Mouse (Mus musculus): ENCODE data around the gene Pdzrn4. TPM values are rescaled to one million over a fixed set of nuclear protein-coding genes. Genes with fewer than 3 reads are reported as not detected.

The Pdzrn4 gene
- polyA plus RNA-seq, 1 experiment from 2014 or later: 13.5 TPM

- H3K36me3 ChIP-seq (ENCODE audit: control insufficient read depth, insufficient read depth, low read length): no peaks in the 10 kb centered on the region
- H3K4me1 ChIP-seq (ENCODE audit: control insufficient read depth, insufficient read depth, low read length): no peaks in the 10 kb centered on the region
- no peak overlapping the region for H3K4me2 ChIP-seq (ENCODE audit: low read length)
- no peaks in the 10 kb centered on the region for H3K9me3 ChIP-seq (replicated peaks; ENCODE audit: control insufficient read depth, low read length)
- no peak for DNase-seq (ENCODE audit: low spot score)
- 60% methylated on average over 6 of the region's 6 CpGs for WGBS
- no peak overlapping the region for H3K9ac ChIP-seq (ENCODE audit: low read length)
- no peak overlapping the region for H3K27ac ChIP-seq (ENCODE audit: low read depth, low read length)
- no peaks in the 10 kb centered on the region for H3K27me3 ChIP-seq (replicated peaks; ENCODE audit: control insufficient read depth, insufficient read depth, low read length)
- no peak overlapping the region for H3K4me3 ChIP-seq (ENCODE audit: low read depth, low read length)
- ATAC-seq: no peak
Observed at GRCm38 (mm10) chr15:92678377-92678776, 281.7 kb downstream of the Pdzrn4 start.

DNA sequence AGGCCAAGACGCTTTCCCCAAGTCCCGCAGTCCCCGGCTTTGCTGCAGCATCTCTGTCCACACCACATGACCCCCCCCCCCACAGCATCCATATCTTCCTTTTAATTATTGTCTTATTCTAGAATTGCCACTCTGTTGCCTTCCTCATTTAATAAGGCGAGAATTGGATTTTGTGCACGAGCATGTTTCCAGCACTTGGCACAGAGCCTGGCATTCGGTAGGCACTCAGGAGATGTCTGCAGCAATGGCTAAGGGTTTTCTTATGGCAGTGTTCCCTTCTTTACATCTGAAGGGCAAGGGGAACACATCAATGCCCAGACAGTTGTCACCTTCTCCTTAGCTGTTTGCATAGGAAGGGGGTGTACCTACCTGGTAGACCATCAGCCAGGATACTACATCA is 282.9 kb downstream of the Pdzrn4 start:
- ATAC-seq: no peak
- WGBS: 67% methylated on average over 6 of the region's 6 CpGs
- Histone ChIP-seq H3K4me1 (ENCODE audit: control insufficient read depth, insufficient read depth, low read length) (no peaks in the 10 kb centered on the region), H3K4me2 (ENCODE audit: low read length) (no peak overlapping the region), H3K27me3 (replicated peaks; ENCODE audit: control insufficient read depth, insufficient read depth, low read length) (no peaks in the 10 kb centered on the region), H3K9ac (ENCODE audit: low read length) (no peak overlapping the region), H3K27ac (ENCODE audit: low read depth, low read length) (no peak overlapping the region), H3K4me3 (ENCODE audit: low read depth, low read length) (no peak overlapping the region), H3K36me3 (ENCODE audit: control insufficient read depth, insufficient read depth, low read length) (no peaks in the 10 kb centered on the region), H3K9me3 (replicated peaks; ENCODE audit: control insufficient read depth, low read length) (no peaks in the 10 kb centered on the region)
- DNase-seq (ENCODE audit: low spot score): peak; percentile 67

DNA sequence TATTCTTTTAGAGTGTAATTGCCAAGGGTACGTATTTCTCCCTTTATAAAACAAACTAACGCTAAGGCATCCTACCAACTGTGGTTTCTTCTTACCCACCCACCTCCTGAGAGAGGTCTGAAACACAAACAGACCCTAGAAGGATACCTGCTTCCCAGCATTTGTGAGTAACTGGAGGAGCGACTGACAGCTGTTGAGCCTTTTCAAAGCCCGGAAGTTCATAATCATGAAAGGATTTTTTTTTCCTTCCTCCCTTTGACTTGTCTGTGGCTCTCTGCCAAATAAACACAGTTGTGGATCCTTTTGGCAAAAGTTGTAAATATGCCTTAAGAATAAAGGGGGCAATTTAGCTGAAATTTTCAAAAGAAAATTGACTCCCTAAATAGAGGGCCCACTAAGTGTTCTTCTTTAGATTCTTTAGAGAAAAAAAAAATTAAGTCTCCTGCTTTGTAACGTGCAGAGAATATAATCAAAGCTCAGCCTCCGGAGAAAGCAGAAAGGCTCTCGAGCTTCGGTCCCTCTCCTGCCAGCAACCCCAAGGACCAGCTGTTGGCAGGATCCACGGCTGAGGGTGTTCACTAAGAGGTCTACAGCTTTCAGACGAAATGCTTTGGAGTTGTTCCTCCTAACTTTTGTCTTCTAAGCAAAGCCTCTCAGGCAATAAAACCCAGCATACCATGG is 299.7 kb downstream of the Pdzrn4 start:
- H3K27me3 ChIP-seq (replicated peaks; ENCODE audit: control insufficient read depth, insufficient read depth, low read length): no peaks in the 10 kb centered on the region
- no peak overlapping the region for H3K4me3 ChIP-seq (ENCODE audit: low read depth, low read length)
- no peaks in the 10 kb centered on the region for H3K36me3 ChIP-seq (ENCODE audit: control insufficient read depth, insufficient read depth, low read length)
- H3K9ac ChIP-seq (ENCODE audit: low read length): no peak overlapping the region
- H3K27ac ChIP-seq (ENCODE audit: low read depth, low read length): peak overlapping the region; percentile 44; the same call in 1 of the 2 replicates
- peaks cover 11% of the 10 kb centered on the region for H3K4me1 ChIP-seq (ENCODE audit: control insufficient read depth, insufficient read depth, low read length)
- ATAC-seq (peak; percentile 74), DNase-seq (ENCODE audit: low spot score) (peak; percentile 76)
- WGBS: 6% methylated on average over 10 of the region's 10 CpGs
- no peak overlapping the region for H3K4me2 ChIP-seq (ENCODE audit: low read length)
- no peaks in the 10 kb centered on the region for H3K9me3 ChIP-seq (replicated peaks; ENCODE audit: control insufficient read depth, low read length)

DNA sequence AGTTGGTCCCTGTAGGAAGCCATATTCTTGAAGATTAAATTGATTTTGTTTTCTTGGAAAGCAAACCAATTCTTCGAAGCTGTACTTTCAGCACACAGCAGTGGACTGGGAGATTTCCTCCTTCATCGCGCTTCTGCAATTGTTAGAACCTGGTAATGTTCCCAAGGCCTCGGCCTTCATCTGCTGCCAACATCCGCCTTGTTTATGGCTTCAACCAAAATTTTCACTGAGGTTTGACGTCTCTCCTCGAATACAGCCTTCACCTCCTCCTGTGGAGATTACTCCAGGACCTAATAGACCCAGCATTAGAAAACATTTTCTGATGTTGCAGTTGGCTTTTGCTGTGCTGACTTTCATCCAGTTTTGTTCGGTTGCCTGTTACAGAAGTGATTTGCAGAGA is 307.5 kb downstream of the Pdzrn4 start:
- DNase-seq (ENCODE audit: low spot score): peak; percentile 37
- H3K9me3 ChIP-seq (replicated peaks; ENCODE audit: control insufficient read depth, low read length): no peaks in the 10 kb centered on the region

GRCm38 (mm10) chr15:92738676-92739075 is 342.0 kb downstream of the Pdzrn4 start:
- DNase-seq (ENCODE audit: low spot score) (no peak), ATAC-seq (no peak)
- Histone ChIP-seq H3K4me3 (ENCODE audit: low read depth, low read length) (no peak overlapping the region), H3K9ac (ENCODE audit: low read length) (no peak overlapping the region), H3K27me3 (replicated peaks; ENCODE audit: control insufficient read depth, insufficient read depth, low read length) (no peaks in the 10 kb centered on the region), H3K27ac (ENCODE audit: low read depth, low read length) (no peak overlapping the region), H3K4me2 (ENCODE audit: low read length) (no peak overlapping the region), H3K36me3 (ENCODE audit: control insufficient read depth, insufficient read depth, low read length) (no peaks in the 10 kb centered on the region), H3K9me3 (replicated peaks; ENCODE audit: control insufficient read depth, low read length) (no peaks in the 10 kb centered on the region), H3K4me1 (ENCODE audit: control insufficient read depth, insufficient read depth, low read length) (peaks cover 4% of the 10 kb centered on the region; the same call in 1 of the 2 replicates)
- WGBS: 83% methylated on average over 2 of the region's 2 CpGs

More for the DNA sequence above, 307.5 kb downstream of the Pdzrn4 start:
- no peak overlapping the region for H3K9ac ChIP-seq (ENCODE audit: low read length)
- H3K4me3 ChIP-seq (ENCODE audit: low read depth, low read length): no peak overlapping the region
- H3K4me2 ChIP-seq (ENCODE audit: low read length): no peak overlapping the region
- no peak overlapping the region for H3K27ac ChIP-seq (ENCODE audit: low read depth, low read length)
- H3K4me1 ChIP-seq (ENCODE audit: control insufficient read depth, insufficient read depth, low read length): 0 out of 2 replicates have a peak, but pooled peaks cover 3% of the 10 kb centered on the region
- ATAC-seq: no peak
- no peaks in the 10 kb centered on the region for H3K27me3 ChIP-seq (replicated peaks; ENCODE audit: control insufficient read depth, insufficient read depth, low read length)
- WGBS: 38% methylated on average over 8 of the region's 8 CpGs
- H3K36me3 ChIP-seq (ENCODE audit: control insufficient read depth, insufficient read depth, low read length): no peaks in the 10 kb centered on the region

- Histone ChIP-seq H3K9me3 (replicated peaks; ENCODE audit: control insufficient read depth, low read length) (no peaks in the 10 kb centered on the region), H3K4me1 (ENCODE audit: control insufficient read depth, insufficient read depth, low read length) (peaks cover 11% of the 10 kb centered on the region; the same call in 1 of the 2 replicates), H3K27ac (ENCODE audit: low read depth, low read length) (no peak overlapping the region), H3K36me3 (ENCODE audit: control insufficient read depth, insufficient read depth, low read length) (no peaks in the 10 kb centered on the region), H3K4me3 (ENCODE audit: low read depth, low read length) (no peak overlapping the region), H3K27me3 (replicated peaks; ENCODE audit: control insufficient read depth, insufficient read depth, low read length) (no peaks in the 10 kb centered on the region), H3K4me2 (ENCODE audit: low read length) (no peak overlapping the region), H3K9ac (ENCODE audit: low read length) (no peak overlapping the region)
- WGBS: 89% methylated on average over 4 of the region's 4 CpGs
- ATAC-seq (no peak), DNase-seq (ENCODE audit: low spot score) (no peak)
Observed at GRCm38 (mm10) chr15:92739887-92740286, 343.2 kb downstream of the Pdzrn4 start.

GRCm38 (mm10) chr15:92743624-92744023 is 346.9 kb downstream of the Pdzrn4 start:
- ATAC-seq (peak; percentile 94), DNase-seq (ENCODE audit: low spot score) (peak; percentile 95)
- Histone ChIP-seq H3K27ac (ENCODE audit: low read depth, low read length) (no peak overlapping the region; the same call in 1 of the 2 replicates), H3K36me3 (ENCODE audit: control insufficient read depth, insufficient read depth, low read length) (no peaks in the 10 kb centered on the region), H3K27me3 (replicated peaks; ENCODE audit: control insufficient read depth, insufficient read depth, low read length) (no peaks in the 10 kb centered on the region), H3K4me1 (ENCODE audit: control insufficient read depth, insufficient read depth, low read length) (peaks cover 11% of the 10 kb centered on the region; the same call in 1 of the 2 replicates), H3K9ac (ENCODE audit: low read length) (no peak overlapping the region), H3K9me3 (replicated peaks; ENCODE audit: control insufficient read depth, low read length) (no peaks in the 10 kb centered on the region), H3K4me3 (ENCODE audit: low read depth, low read length) (no peak overlapping the region), H3K4me2 (ENCODE audit: low read length) (no peak overlapping the region)
- 11% methylated on average over 6 of the region's 6 CpGs for WGBS

DNA sequence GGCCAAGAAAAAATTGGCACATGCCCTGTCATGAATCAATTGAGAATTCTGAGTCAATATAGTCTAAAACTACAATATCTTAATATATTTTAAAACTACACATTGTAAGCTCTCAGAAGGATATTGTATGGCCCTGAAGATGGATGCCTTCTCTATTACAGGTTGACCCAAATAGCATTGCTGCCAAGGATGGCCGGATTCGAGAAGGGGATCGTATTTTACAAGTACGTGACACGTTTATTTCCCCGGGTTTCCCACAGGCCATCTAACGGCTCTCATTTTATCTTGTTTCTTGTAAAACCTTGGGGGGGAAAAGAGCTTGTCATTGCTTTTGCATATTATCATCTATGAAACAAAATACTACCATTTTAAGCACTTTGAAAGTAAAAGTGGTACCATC is 349.4 kb downstream of the Pdzrn4 start:
- Histone ChIP-seq H3K9ac (ENCODE audit: low read length) (no peak overlapping the region), H3K4me2 (ENCODE audit: low read length) (no peak overlapping the region), H3K4me1 (ENCODE audit: control insufficient read depth, insufficient read depth, low read length) (peaks cover 11% of the 10 kb centered on the region; the same call in 1 of the 2 replicates), H3K36me3 (ENCODE audit: control insufficient read depth, insufficient read depth, low read length) (no peaks in the 10 kb centered on the region), H3K27ac (ENCODE audit: low read depth, low read length) (no peak overlapping the region), H3K4me3 (ENCODE audit: low read depth, low read length) (no peak overlapping the region), H3K27me3 (replicated peaks; ENCODE audit: control insufficient read depth, insufficient read depth, low read length) (no peaks in the 10 kb centered on the region), H3K9me3 (replicated peaks; ENCODE audit: control insufficient read depth, low read length) (no peaks in the 10 kb centered on the region)
- 95% methylated on average over 7 of the region's 7 CpGs for WGBS
- ATAC-seq: no peak
- no peak for DNase-seq (ENCODE audit: low spot score)

DNA sequence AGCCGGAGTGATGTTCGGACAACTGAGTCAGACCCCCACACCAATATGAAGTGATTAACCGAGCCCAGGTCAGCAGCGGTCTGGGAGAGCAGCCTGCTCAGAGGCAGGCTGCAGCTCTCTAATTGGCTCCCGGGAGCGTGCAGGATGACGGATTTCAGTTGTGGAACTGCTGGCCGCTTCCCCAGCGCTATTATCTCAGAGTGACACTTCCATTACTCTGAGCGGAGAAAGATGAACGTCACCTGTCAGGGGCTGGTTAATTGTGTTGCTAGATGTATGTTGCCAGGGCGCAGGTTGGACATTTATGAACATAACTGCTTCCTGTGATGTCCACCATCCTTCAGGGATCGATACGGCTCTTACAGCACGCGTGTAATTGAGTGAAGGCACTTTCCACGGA is 355.5 kb downstream of the Pdzrn4 start:
- Histone ChIP-seq H3K9me3 (replicated peaks; ENCODE audit: control insufficient read depth, low read length) (no peaks in the 10 kb centered on the region), H3K4me3 (ENCODE audit: low read depth, low read length) (no peak overlapping the region), H3K27me3 (replicated peaks; ENCODE audit: control insufficient read depth, insufficient read depth, low read length) (no peaks in the 10 kb centered on the region), H3K36me3 (ENCODE audit: control insufficient read depth, insufficient read depth, low read length) (no peaks in the 10 kb centered on the region), H3K4me2 (ENCODE audit: low read length) (peak overlapping the region; percentile 12; the same call in 1 of the 2 replicates), H3K27ac (ENCODE audit: low read depth, low read length) (no peak overlapping the region), H3K4me1 (ENCODE audit: control insufficient read depth, insufficient read depth, low read length) (0 out of 2 replicates have a peak, but pooled peaks cover 2% of the 10 kb centered on the region), H3K9ac (ENCODE audit: low read length) (no peak overlapping the region)
- ATAC-seq (no peak; the same call in 1 of the 2 replicates), DNase-seq (ENCODE audit: low spot score) (peak; percentile 37)
- WGBS: 77% methylated on average over 17 of the region's 17 CpGs

Measured in forebrain, embryonic 14.5 days (tissue).